Comparison of ENCODE assay signal across 14 mouse cellular contexts in genomic region chr2:180482274-180482673, GRCm38 (mm10). TPM values are rescaled to one million over a fixed set of nuclear protein-coding genes. Genes with fewer than 3 reads are reported as not detected.
DNase-seq lines count a peak whose midpoint lies in the region; ATAC-seq lines count a peak whose summit lies in the region.
"Had no signal": no experiment of that assay in that cellular context is flagged by ENCODE, and none has a peak within 500 bp of the region (broad histone marks: within the 10 kb centered on the region; RNA-seq: fewer than 3 reads in every experiment).

No protein-coding gene starts in this region.

- peak; percentile 14 to 39 for DNase-seq in kidney, postnatal 4 days
- DNase-seq in kidney, postnatal 14 days, result no peak
- peak; percentile 73 for DNase-seq in midbrain, embryonic 10.5 days (ENCODE audit: low spot score)
- DNase-seq in splenic B cell, adult 2 months (ENCODE audit: low read depth, low spot score), result peak; percentile 4
- no peak for DNase-seq in heart, postnatal 14 days
- DNase-seq in thymus, postnatal 0 days (ENCODE audit: low spot score), result no peak
- DNase-seq: adrenal gland, postnatal 14 days; cerebellum, adult 18-20 months; right cerebral cortex, postnatal 4 days had no signal

- H3K4me3 ChIP-seq in forebrain, embryonic 15.5 days, result no peak overlapping the region
- H3K4me3 ChIP-seq in midbrain, embryonic 10.5 days, result peak overlapping the region; percentile 31
- H3K4me3 ChIP-seq: embryonic facial prominence, embryonic 13.5 days; heart, embryonic 13.5 days had no signal

- peak; percentile 44; the same call in 1 of the 2 replicates for ATAC-seq in forebrain, embryonic 15.5 days (replicated peaks)
- ATAC-seq in megakaryocyte-erythroid progenitor cell, adult 5-6 weeks (replicated peaks; ENCODE audit: low FRiP score, low TSS enrichment, poor library complexity, severe bottlenecking), result no peak
- ATAC-seq: intestine, embryonic 16.5 days had no signal

- peak overlapping the region; percentile 54 for H3K27ac ChIP-seq in forebrain, embryonic 15.5 days (replicated peaks)
- H3K27ac ChIP-seq in midbrain, embryonic 10.5 days (replicated peaks), result peak overlapping the region; percentile 59
- H3K27ac ChIP-seq: embryonic facial prominence, embryonic 13.5 days; heart, embryonic 13.5 days had no signal

- H3K9ac ChIP-seq in forebrain, embryonic 15.5 days (replicated peaks), result no peak overlapping the region
- H3K9ac ChIP-seq: embryonic facial prominence, embryonic 13.5 days; heart, embryonic 13.5 days had no signal

- peak overlapping the region; percentile 25; the same call in 1 of the 2 replicates for H3K4me2 ChIP-seq in forebrain, embryonic 15.5 days (replicated peaks)
- H3K4me2 ChIP-seq: embryonic facial prominence, embryonic 13.5 days; heart, embryonic 13.5 days had no signal

- H3K9me3 ChIP-seq in forebrain, embryonic 15.5 days, result no peaks in the 10 kb centered on the region
- no peaks in the 10 kb centered on the region for H3K9me3 ChIP-seq in midbrain, embryonic 10.5 days (replicated peaks)
- H3K9me3 ChIP-seq: embryonic facial prominence, embryonic 13.5 days had no signal

- H3K27me3 ChIP-seq in forebrain, embryonic 15.5 days, result no peaks in the 10 kb centered on the region
- H3K27me3 ChIP-seq in midbrain, embryonic 10.5 days (ENCODE audit: low read depth, poor library complexity, severe bottlenecking), result peaks cover 96% of the 10 kb centered on the region
- H3K27me3 ChIP-seq in splenic B cell, adult 2 months (ENCODE audit: control insufficient read depth, insufficient read depth, low read length, poor library complexity, severe bottlenecking), result no peaks in the 10 kb centered on the region

- H3K4me1 ChIP-seq in forebrain, embryonic 15.5 days, result peaks cover 18% of the 10 kb centered on the region
- peaks cover 50% of the 10 kb centered on the region for H3K4me1 ChIP-seq in midbrain, embryonic 10.5 days
- H3K4me1 ChIP-seq: embryonic facial prominence, embryonic 13.5 days; heart, embryonic 13.5 days had no signal

- 5% methylated on average over 16 of the region's 16 CpGs for WGBS in forebrain, embryonic 15.5 days
- WGBS in midbrain, embryonic 10.5 days, result 13% methylated on average over 16 of the region's 16 CpGs

- H3K36me3 ChIP-seq in forebrain, embryonic 15.5 days, result no peaks in the 10 kb centered on the region
- H3K36me3 ChIP-seq in midbrain, embryonic 10.5 days, result no peaks in the 10 kb centered on the region
- H3K36me3 ChIP-seq in splenic B cell, adult 2 months (ENCODE audit: control insufficient read depth, insufficient read depth, low read length, poor library complexity, severe bottlenecking), result no peaks in the 10 kb centered on the region
- H3K36me3 ChIP-seq: embryonic facial prominence, embryonic 13.5 days; heart, embryonic 13.5 days had no signal

- intact Hi-C loops in heart, postnatal 14 days (cut with DNase I), result no loop called here

RNA-seq across cellular contexts. Expression of gene Ntsr1, which starts 17.5 kb away (rescaled TPM):
- 6.6 and 8.0 TPM in 2 replicates for polyA plus RNA-seq in forebrain, embryonic 15.5 days (2015; fragmentation: Nextera tagmentation; extraction: Ambion mirVana)
- polyA plus RNA-seq in midbrain, embryonic 10.5 days (2016; fragmentation: Nextera tagmentation; extraction: Ambion mirVana), result 0.10 and 0.24 TPM in 2 replicates
- total RNA-seq in megakaryocyte-erythroid progenitor cell, adult 5-6 weeks (2014; fragmentation: Nextera tagmentation), result not detected in 2 replicates
- total RNA-seq in megakaryocyte-erythroid progenitor cell, adult 5-6 weeks (2017), result not detected in 2 replicates
- total RNA-seq in heart, postnatal 14 days (2021), result not detected
- polyA plus RNA-seq in thymus, postnatal 0 days (2015; fragmentation: Nextera tagmentation; extraction: Ambion mirVana), result 0.04 and 0.10 TPM in 2 replicates
- total RNA-seq: adrenal gland, postnatal 14 days had no signal

RNA-seq across cellular contexts. Expression of gene Slco4a1, which starts 26.2 kb away (rescaled TPM):
- polyA plus RNA-seq in forebrain, embryonic 15.5 days (2015; fragmentation: Nextera tagmentation; extraction: Ambion mirVana), result 1.2 and 1.4 TPM in 2 replicates
- 5.3 and 6.7 TPM in 2 replicates for polyA plus RNA-seq in midbrain, embryonic 10.5 days (2016; fragmentation: Nextera tagmentation; extraction: Ambion mirVana)
- total RNA-seq in megakaryocyte-erythroid progenitor cell, adult 5-6 weeks (2014; fragmentation: Nextera tagmentation), result 2.2 TPM in 1 of 2 replicates, not detected in the other
- 0.80 and 1.5 TPM in 2 replicates for total RNA-seq in megakaryocyte-erythroid progenitor cell, adult 5-6 weeks (2017)
- under 1 TPM; 0.12 to 0.41 TPM for total RNA-seq in heart, postnatal 14 days (2021)
- 8.1 and 8.9 TPM in 2 replicates for polyA plus RNA-seq in thymus, postnatal 0 days (2015; fragmentation: Nextera tagmentation; extraction: Ambion mirVana)

Comparison
In these comparisons a context has a peak if more than half of its experiments do, and no peak if none do; other contexts are left out.
1. DNase-seq: peak in kidney, postnatal 4 days (2 of 2), midbrain, embryonic 10.5 days (single experiment) and splenic B cell, adult 2 months (single experiment); none in kidney, postnatal 14 days (single experiment), heart, postnatal 14 days (0 of 2) and thymus, postnatal 0 days (single experiment).